Mouse (Mus musculus): ENCODE results near the gene Hddc3. TPM values are rescaled to one million over a fixed set of nuclear protein-coding genes. Genes with fewer than 3 reads are reported as not detected.

The Hddc3 gene
- 10 to 100 TPM in 1 of 2 experiments, 1 to 10 TPM in 1; 6.1 to 13.9 TPM for total RNA-seq (2023)

DNA sequence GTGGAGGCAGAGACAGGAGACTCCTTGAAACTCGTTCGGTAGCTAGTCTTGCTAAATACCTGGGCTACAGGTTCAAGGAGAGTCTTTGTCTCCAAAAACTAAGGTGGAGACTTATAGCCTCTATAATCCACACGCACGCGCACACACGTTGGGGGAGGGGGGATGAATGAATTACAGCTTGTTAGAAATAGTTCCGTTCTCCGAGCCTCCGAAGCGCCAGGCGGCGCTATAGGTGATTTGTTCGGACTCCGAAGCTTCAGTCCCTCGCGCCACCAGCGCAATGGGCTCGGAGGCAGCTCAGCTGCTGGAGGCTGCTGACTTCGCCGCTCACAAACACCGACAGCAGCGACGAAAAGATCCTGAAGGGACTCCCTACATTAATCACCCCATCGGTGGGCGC is at the start of gene Hddc3:
Gene Hddc3 (plus strand): TSS at position 247 of the 400 bp plus-strand sequence.

DNA sequence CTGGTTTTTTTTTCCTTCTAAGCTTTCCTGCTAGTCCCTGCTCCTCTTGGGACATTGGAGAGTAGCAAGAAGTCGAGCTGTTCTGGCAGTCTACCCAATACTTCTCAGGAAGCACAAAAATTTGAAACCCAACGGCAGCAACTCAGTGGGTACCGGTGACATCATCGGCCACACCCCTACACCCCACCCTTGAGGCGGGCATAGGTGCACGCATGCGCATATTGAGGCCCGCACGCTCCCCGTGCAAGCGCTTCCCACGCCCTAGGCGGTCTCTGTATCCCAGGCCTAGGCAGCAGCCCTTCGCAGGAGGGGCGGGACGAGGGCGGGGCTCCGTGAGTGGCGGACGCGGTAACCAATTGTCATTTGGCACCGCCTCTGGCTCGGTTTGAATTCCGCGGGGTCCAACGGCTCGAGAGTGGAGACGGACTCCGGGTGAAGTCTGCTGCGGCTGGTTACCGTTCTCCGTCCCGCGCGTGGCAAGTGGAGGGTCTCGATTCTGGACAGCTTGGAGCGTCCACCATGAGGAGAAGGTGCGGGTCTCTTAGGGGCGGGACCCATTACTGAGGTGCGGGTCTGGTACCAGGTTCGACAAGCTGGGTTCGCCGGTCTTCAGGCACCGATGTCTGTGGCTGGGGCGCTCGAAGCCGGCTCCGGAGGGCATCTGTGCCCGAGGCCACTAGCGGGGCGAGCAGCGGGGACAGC is 48.7 kb upstream of the Hddc3 start, which contains the start of gene Prc1:
Gene Prc1 (plus strand): TSS at position 389 of the 702 bp plus-strand sequence.

DNA sequence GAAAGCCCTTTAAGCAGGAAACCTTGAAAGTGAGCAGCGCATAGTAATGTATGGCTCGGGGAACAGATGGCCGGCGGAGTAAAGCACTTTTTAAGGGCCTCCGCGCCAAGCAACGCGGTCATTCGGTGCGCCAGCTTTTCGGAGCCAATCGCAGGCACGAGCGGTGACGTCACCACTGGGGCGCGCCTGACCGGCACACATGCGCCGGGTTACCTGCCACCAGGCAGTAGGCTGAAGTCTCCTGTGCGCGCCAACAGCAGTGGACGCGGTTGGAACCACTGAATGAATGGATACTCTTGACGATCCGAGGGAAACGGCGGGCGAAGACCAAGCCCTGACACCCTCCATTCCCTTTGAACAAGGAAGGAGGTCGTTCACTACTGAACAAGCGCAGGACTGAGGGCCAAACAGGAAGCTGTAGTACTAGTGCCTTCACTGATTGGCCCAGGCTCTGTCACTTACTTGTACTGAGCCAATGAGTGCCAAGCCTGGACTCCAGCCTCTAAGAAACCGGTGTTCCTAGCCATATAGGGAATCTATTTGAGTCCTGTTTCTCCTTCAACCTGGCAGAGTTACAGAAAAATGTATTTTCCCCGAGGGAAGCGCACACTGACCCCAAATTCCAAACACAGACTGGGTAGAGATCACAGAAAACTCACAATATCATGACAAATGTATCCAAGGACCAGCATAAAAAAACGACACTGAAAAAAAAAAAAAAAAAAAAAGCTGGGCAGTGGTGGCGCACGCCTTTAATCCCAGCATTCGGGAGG is 18.7 kb upstream of the Hddc3 start, which contains the start of gene Rccd1:
Gene Rccd1 (minus strand): TSS at position 412 of the 773 bp plus-strand sequence.

DNA sequence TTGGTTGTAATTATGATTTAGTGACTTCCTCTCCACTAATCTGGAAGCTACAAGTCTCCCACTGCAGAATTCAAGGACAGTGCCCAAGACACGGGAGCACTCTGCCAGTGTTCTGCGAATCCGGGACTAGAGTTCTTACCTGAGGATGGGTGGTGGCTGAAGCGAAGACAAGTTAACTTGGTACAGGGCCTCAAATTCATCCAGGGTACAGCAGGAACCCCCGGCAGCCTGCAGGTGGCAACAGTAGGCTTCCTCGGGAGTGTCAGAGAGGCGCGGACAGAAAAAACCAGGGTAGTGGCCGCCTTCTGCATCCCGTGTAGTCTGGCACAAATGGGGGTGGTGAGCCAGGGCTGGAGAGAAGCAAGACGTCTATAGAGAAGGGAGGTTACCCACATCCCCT is 2.1 kb upstream of the Hddc3 start, which contains the start of gene Unc45a:
Gene Unc45a (minus strand): TSS at position 213 of the 400 bp plus-strand sequence.

DNA sequence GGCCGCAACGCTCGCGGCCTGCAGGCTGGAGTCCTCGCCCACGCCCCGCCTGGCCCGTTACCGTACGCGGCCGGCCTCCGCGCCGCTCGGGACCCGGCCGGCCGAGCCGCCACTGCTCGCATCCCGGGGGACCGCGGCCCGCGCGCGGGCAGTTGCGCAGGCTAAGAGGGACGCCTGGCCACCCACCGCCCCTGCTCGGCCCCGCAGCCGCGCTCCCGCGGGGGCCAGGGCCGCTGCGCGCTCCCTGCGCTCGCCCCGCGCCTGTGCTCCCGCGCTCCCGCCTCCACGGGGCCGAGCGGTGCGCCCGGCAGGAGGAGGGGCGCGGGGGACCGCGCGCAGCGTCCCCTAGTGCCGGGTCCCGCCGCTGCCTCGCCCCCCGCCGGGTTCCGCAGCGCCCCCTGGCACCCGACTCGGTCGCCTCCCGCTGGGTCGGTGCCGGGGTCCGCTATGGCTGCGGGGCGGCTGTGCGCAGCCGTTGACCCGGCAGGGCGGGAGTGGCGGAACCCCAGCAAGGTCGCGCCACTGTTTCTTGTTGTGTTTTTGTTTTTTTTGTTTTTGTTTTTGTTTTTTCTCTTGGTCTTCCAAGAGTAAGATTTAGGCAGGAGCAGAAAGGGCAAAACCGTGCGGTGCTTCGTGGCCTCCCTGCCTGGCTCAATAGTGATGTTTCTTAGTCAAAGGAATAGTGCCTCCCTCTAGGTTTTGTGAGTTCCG is 28.3 kb downstream of the Hddc3 start, which contains the start of gene Man2a2:
Gene Man2a2 (minus strand): TSS at position 335 of the 711 bp plus-strand sequence.

DNA sequence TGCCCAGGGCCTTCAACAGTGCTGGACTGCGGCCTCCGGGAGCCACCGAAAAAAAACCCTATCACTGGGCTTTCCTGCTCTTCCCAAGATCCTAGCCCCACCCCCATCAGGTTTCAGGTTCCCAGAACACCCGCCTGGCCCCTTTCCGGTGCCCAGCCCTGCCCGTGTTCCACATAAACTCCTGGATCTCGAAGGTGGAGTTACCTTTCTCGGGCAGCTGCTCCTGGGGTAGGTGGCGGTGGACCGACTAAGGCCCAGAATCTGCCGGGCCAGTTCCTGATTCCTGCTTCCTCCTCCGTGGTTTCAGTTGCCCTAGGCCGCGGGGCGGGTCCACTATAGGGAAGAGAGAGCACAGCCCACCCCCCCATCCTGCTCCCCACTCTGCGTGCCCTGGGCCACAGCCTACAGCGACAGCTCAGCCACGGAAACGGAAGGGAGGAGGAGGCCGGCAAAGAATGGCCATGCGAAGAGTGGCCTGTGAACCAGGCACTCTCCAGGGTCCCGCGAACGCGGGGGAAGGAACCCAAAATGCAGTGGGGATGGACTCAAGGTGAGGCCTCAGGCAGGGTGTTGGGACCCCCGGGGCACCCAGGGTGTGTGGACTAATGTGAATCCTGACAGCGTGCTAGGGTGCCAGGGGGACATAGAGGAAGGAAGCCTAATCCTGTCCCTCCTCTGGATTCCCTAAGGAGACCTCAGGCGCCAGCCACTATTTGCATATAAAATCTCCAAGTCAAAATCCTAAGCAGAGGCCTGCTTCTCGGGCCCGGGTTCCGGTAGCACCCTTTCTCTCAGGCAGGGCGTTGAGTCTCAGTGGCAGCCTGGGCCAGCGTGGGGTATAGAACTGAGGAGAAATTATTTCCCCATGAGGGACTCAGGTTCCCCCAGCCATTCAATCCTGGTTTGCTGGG is 45.0 kb downstream of the Hddc3 start, which contains the start of gene Fes:
Gene Fes (minus strand): TSS at position 314 of the 911 bp plus-strand sequence.

Other genes with a start within 250 kb of the Hddc3 start
- 10 to 100 TPM; 41.2 to 46.8 TPM for gene Idh2, start 227.7 kb upstream of the Hddc3 start, total RNA-seq (2023)
- gene Sema4b, start 156.3 kb upstream of the Hddc3 start, total RNA-seq (2023) = 10 to 100 TPM; 23.2 to 28.9 TPM
- 10 to 100 TPM; 78.9 to 85.8 TPM for gene Cib1, start 110.3 kb upstream of the Hddc3 start, total RNA-seq (2023)
- 1 to 10 TPM; 2.4 to 3.3 TPM for gene Gdpgp1, start 110.2 kb upstream of the Hddc3 start, total RNA-seq (2023)
- gene Ttll13, start 96.7 kb upstream of the Hddc3 start, total RNA-seq (2023) = 1 to 10 TPM in 1 of 2 experiments, under 1 TPM in 1; 0.31 to 1.0 TPM
- 10 to 100 TPM; 14.8 to 15.2 TPM for gene Ngrn, start 81.9 kb upstream of the Hddc3 start, total RNA-seq (2023)
- gene Vps33b, start 73.5 kb upstream of the Hddc3 start, total RNA-seq (2023) = 10 to 100 TPM; 12.6 to 14.4 TPM
- 100 to 1,000 TPM in 1 of 2 experiments, 10 to 100 TPM in 1; 99.2 to 104 TPM for gene Prc1, start 48.7 kb upstream of the Hddc3 start, total RNA-seq (2023)
- 1 to 10 TPM; 4.9 to 5.9 TPM for gene Rccd1, start 18.6 kb upstream of the Hddc3 start, total RNA-seq (2023)
- 10 to 100 TPM; 43.0 to 53.3 TPM for gene Unc45a, start 2.1 kb upstream of the Hddc3 start, total RNA-seq (2023)
- gene Man2a2, start 28.3 kb downstream of the Hddc3 start, total RNA-seq (2023) = 10 to 100 TPM; 33.7 to 35.2 TPM
- 100 to 1,000 TPM; 532 to 573 TPM for gene Fes, start 44.8 kb downstream of the Hddc3 start, total RNA-seq (2023)
- gene Furin, start 62.3 kb downstream of the Hddc3 start, total RNA-seq (2023) = 100 to 1,000 TPM; 121 to 137 TPM
- gene Blm, start 192.0 kb downstream of the Hddc3 start, total RNA-seq (2023) = 10 to 100 TPM; 25.4 to 26.7 TPM

Data from neutrophil, adult 83 days (primary cell).